Mouse (Mus musculus): ENCODE results near the gene Nkx2-1.

DNA sequence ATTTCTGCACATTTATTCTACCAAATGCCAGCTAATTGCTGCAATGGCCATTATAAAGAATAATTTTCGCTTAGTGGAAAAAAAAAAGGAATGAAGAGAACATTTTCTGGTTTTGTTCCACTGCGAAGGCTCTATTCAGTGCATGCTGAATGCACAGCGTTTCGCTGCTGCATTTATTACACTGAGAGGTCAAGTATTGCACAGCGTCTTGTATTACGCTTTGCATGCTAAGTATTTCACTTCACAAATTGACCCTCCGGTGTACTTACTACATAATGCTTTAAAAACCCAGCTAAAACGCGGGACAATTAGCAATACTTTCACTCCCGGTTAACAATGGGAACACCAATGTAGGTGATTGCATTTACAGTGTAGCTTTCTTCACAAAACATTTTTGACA is 54.1 kb downstream of the Nkx2-1 start:
- no peak for TF ChIP-seq HCFC1 (IDR thresholded peaks at IDR 0.05; ENCODE audit: borderline replicate concordance, insufficient read depth, low read length)
- no peak for TF ChIP-seq MAFK (IDR thresholded peaks at IDR 0.05; ENCODE audit: insufficient read depth, low read depth, low read length)
- no peak for TF ChIP-seq CHD2 (IDR thresholded peaks at IDR 0.05; ENCODE audit: low read depth, low read length)
- no peak for TF ChIP-seq ZNF384 (IDR thresholded peaks at IDR 0.05; ENCODE audit: low read depth, low read length)
- TF ChIP-seq ZC3H11A (IDR thresholded peaks at IDR 0.05; ENCODE audit: borderline replicate concordance, low read depth, low read length), result no peak

All from ES-E14 (cell line).